In genomic region chr12:24716721-24717301, GRCm38 (mm10) we compare ENCODE assay signal across 8 mouse cellular contexts. TPM values are rescaled to one million over a fixed set of nuclear protein-coding genes. Genes with fewer than 3 reads are reported as not detected.
DNase-seq lines count a peak whose midpoint lies in the region; ATAC-seq and TF ChIP-seq lines count a peak whose summit lies in the region.

No protein-coding gene starts in this region.

- DNase-seq in ovary, postnatal 36 days (ENCODE audit: low spot score) = peak; percentile 38
- DNase-seq in ovary, adult 18-20 months (ENCODE audit: low spot score) = no peak
- peak; percentile 71 for DNase-seq in hindbrain, postnatal 0 days (ENCODE audit: low spot score)
- peak; percentile 56 for DNase-seq in naive thymus-derived CD4-positive, alpha-beta T cell, adult 2 months (ENCODE audit: low read depth)
- DNase-seq in urinary bladder, postnatal 4 days (ENCODE audit: low spot score in 2 of 2) = no peak

- no peaks in the 10 kb centered on the region for H3K36me3 ChIP-seq in hindbrain, postnatal 0 days (ENCODE audit: insufficient read depth, low read length)
- H3K36me3 ChIP-seq in limb, embryonic 15.5 days = peaks cover 19% of the 10 kb centered on the region

- no peak overlapping the region for H3K27ac ChIP-seq in embryonic fibroblast, embryonic 13.5 days (ENCODE audit: insufficient read depth, low read length)
- no peak overlapping the region for H3K27ac ChIP-seq in hindbrain, postnatal 0 days
- H3K27ac ChIP-seq in limb, embryonic 15.5 days = no peak overlapping the region

- H3K9ac ChIP-seq in hindbrain, postnatal 0 days (replicated peaks; ENCODE audit: low read length) = no peak overlapping the region
- H3K9ac ChIP-seq in limb, embryonic 15.5 days = no peak overlapping the region

- ATAC-seq in activated CD4-positive, CD25-positive, alpha-beta regulatory T cell, adult 4 months = peak; percentile 75
- peak; percentile 75 for ATAC-seq in hindbrain, postnatal 0 days
- 0 out of 2 replicates have a peak, but pooled peaks have one; percentile 30 for ATAC-seq in limb, embryonic 15.5 days (ENCODE audit: insufficient number of reproducible peaks, low FRiP score, low TSS enrichment, low read depth)

- 46% methylated on average over 4 of the region's 4 CpGs for WGBS in hindbrain, postnatal 0 days
- 48% methylated on average over 4 of the region's 4 CpGs for WGBS in limb, embryonic 15.5 days

- H3K4me3 ChIP-seq in embryonic fibroblast, embryonic 13.5 days (ENCODE audit: insufficient read depth, low read length) = no peak overlapping the region
- no peak overlapping the region for H3K4me3 ChIP-seq in hindbrain, postnatal 0 days (ENCODE audit: low read length)
- no peak overlapping the region for H3K4me3 ChIP-seq in limb, embryonic 15.5 days

- H3K27me3 ChIP-seq in hindbrain, postnatal 0 days (ENCODE audit: insufficient read depth, low read length) = no peaks in the 10 kb centered on the region
- no peaks in the 10 kb centered on the region for H3K27me3 ChIP-seq in limb, embryonic 15.5 days

- no peaks in the 10 kb centered on the region for H3K9me3 ChIP-seq in hindbrain, postnatal 0 days (ENCODE audit: low read length)
- H3K9me3 ChIP-seq in limb, embryonic 15.5 days = no peaks in the 10 kb centered on the region

- 0 out of 2 replicates have a peak, but pooled peaks cover 2% of the 10 kb centered on the region for H3K4me1 ChIP-seq in embryonic fibroblast, embryonic 13.5 days (ENCODE audit: control insufficient read depth, insufficient read depth, low read length)
- no peaks in the 10 kb centered on the region for H3K4me1 ChIP-seq in hindbrain, postnatal 0 days (ENCODE audit: insufficient read depth, low read length)
- peaks cover 7% of the 10 kb centered on the region; the same call in 1 of the 2 replicates for H3K4me1 ChIP-seq in limb, embryonic 15.5 days

- no peak for TF ChIP-seq POLR2A in embryonic fibroblast, embryonic 13.5 days (IDR thresholded peaks at IDR 0.05; ENCODE audit: low read depth, low read length)

- TF ChIP-seq CTCF in embryonic fibroblast, embryonic 13.5 days (IDR thresholded peaks at IDR 0.05; ENCODE audit: borderline replicate concordance, insufficient read depth, low read length) = peak; percentile 84
- TF ChIP-seq CTCF in hindbrain, postnatal 0 days (IDR thresholded peaks at IDR 0.05; ENCODE audit: low read depth) = peak; percentile 90

- H3K4me2 ChIP-seq in hindbrain, postnatal 0 days (ENCODE audit: low read depth, low read length) = no peak overlapping the region
- no peak overlapping the region for H3K4me2 ChIP-seq in limb, embryonic 15.5 days

RNA-seq across cellular contexts. Expression of gene Rrm2, which starts 8.8 kb away (rescaled TPM):
- 100 to 1,000 TPM; 134 to 174 TPM for polyA plus RNA-seq in activated CD4-positive, CD25-positive, alpha-beta regulatory T cell, adult 4 months (2017; shearing (Covaris generic))
- 102 and 106 TPM in 2 replicates for polyA plus RNA-seq in embryonic fibroblast, embryonic 13.5 days (2011; ENCODE audit: insufficient read length, low read depth, missing spikeins)
- total RNA-seq in hindbrain, postnatal 0 days (2014; rRNA removed) = 23.4 TPM in 2 replicates
- polyA plus RNA-seq in hindbrain, postnatal 0 days (2015; fragmentation: Nextera tagmentation; extraction: Ambion mirVana) = 53.4 and 61.1 TPM in 2 replicates
- 159 and 162 TPM in 2 replicates for polyA plus RNA-seq in limb, embryonic 15.5 days (2015; fragmentation: Nextera tagmentation; extraction: Ambion mirVana)

RNA-seq across cellular contexts. Expression of gene Cys1, which starts 35.2 kb away (rescaled TPM):
- under 1 TPM in 1 of 2 experiments, not detected in 1; 0.60 TPM for polyA plus RNA-seq in activated CD4-positive, CD25-positive, alpha-beta regulatory T cell, adult 4 months (2017; shearing (Covaris generic))
- polyA plus RNA-seq in embryonic fibroblast, embryonic 13.5 days (2011; ENCODE audit: insufficient read length, low read depth, missing spikeins) = 1.4 and 3.4 TPM in 2 replicates
- 3.9 and 5.5 TPM in 2 replicates for total RNA-seq in hindbrain, postnatal 0 days (2014; rRNA removed)
- 1.4 and 1.7 TPM in 2 replicates for polyA plus RNA-seq in hindbrain, postnatal 0 days (2015; fragmentation: Nextera tagmentation; extraction: Ambion mirVana)
- polyA plus RNA-seq in limb, embryonic 15.5 days (2015; fragmentation: Nextera tagmentation; extraction: Ambion mirVana) = 6.7 and 8.1 TPM in 2 replicates

Comparison
In these comparisons a context has a peak if more than half of its experiments do, and no peak if none do; other contexts are left out.
1. DNase-seq: peak in ovary, postnatal 36 days (single experiment), hindbrain, postnatal 0 days (single experiment) and naive thymus-derived CD4-positive, alpha-beta T cell, adult 2 months (single experiment); none in ovary, adult 18-20 months (single experiment) and urinary bladder, postnatal 4 days (0 of 2).
2. Peak in every context shown above with its lines, with median percentiles within 50 percentile points of each other: ATAC-seq.